Comparison of ENCODE assay signal across 8 mouse cellular contexts in the genomic region with DNA sequence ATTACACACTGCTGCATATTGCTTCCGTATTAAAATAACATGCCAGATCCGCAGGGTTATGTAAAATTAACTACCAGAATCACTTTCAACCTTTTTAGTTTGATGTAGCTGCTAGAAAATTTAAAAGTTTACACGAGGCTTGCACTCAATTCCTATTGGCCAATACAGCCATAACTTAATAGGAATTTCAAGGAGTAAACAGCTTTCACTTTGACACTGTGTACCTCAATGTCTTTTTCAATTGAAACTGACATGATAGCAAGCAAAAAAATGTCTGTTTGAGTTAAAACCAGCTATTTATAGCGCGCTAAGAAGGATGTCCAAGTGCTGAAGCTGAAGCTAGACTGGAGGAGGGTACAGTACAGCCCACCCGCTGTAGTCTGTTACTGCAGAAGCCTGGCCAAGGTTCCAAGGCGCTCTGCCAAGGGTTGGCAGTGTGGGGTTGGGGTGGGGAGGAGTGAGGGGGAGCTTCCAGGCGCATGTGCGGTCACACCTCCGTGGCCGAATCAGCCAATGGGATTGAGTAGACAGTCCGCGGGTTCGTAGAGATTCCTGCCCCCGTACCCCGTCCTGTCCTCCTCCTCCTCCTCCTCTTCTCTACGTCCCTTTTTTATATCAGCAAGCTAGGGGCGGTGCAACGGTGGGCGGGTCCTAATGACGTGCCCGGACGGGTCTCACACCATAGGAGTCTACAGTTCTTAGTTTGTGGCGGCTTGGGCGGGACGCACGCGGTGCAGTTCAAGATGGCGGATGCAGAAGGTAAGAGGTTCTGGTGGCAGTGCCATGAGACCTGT. TPM values are rescaled to one million over a fixed set of nuclear protein-coding genes. Genes with fewer than 3 reads are reported as not detected.
DNase-seq lines count a peak whose midpoint lies in the region; ATAC-seq and TF ChIP-seq lines count a peak whose summit lies in the region.

A gene (plus strand): TSS at position 486 of the 794 bp plus-strand sequence.

- no peaks in the 10 kb centered on the region for H3K4me1 ChIP-seq in ES-E14 (ENCODE audit: control insufficient read depth in 2 of 2, insufficient read depth in 2 of 2, low read length in 2 of 2, poor library complexity in 1 of 2)
- peaks cover 10% of the 10 kb centered on the region for H3K4me1 ChIP-seq in forebrain, embryonic 15.5 days
- H3K4me1 ChIP-seq in lung, adult 2 months (ENCODE audit: control insufficient read depth, insufficient read depth, low read length) = no peaks in the 10 kb centered on the region

- TF ChIP-seq CTCF in lung, adult 2 months (IDR thresholded peaks at IDR 0.05; ENCODE audit: insufficient read depth, low read length) = no peak

- H3K4me2 ChIP-seq in forebrain, embryonic 15.5 days (replicated peaks) = peak within 1 kb of the TSS; percentile 57

- DNase-seq in ES-E14 (ENCODE audit: low read depth, low spot score) = peak; percentile 81
- DNase-seq in cerebellum, adult 11-12 months = peak; percentile 95
- DNase-seq in heart, postnatal 25 days (ENCODE audit: low spot score) = peak; percentile 88
- peak; percentile 85 to 93 for DNase-seq in layer of hippocampus, adult 18-20 months (ENCODE audit: low spot score in 2 of 2)
- peak; percentile 85 for DNase-seq in lung, adult 2 months
- DNase-seq in thymus, adult 18-20 months = peak; percentile 91 to 95

- WGBS in forebrain, embryonic 15.5 days = 18% methylated on average over 29 of the region's 29 CpGs
- 28% methylated on average over 29 of the region's 29 CpGs for WGBS in lung, adult 2 months

- H3K9me3 ChIP-seq in ES-E14 (ENCODE audit: control insufficient read depth, insufficient read depth, low read depth, low read length) = no peaks in the 10 kb centered on the region
- H3K9me3 ChIP-seq in forebrain, embryonic 15.5 days = no peaks in the 10 kb centered on the region

- peak; percentile 54; the same call in 1 of the 2 replicates for TF ChIP-seq POLR2A in lung, adult 2 months (IDR thresholded peaks at IDR 0.05; ENCODE audit: borderline replicate concordance, extremely low read depth, low read depth, low read length)

- H3K4me3 ChIP-seq in ES-E14 (ENCODE audit: insufficient read depth in 1 of 2, low read depth in 1 of 2, low read length in 2 of 2, poor library complexity in 1 of 2, severe bottlenecking in 1 of 2) = peak within 1 kb of the TSS; percentile 83 to 99
- H3K4me3 ChIP-seq in forebrain, embryonic 15.5 days = peak within 1 kb of the TSS; percentile 58
- H3K4me3 ChIP-seq in lung, adult 2 months (replicated peaks; ENCODE audit: extremely low read depth, low read depth, low read length) = peak within 1 kb of the TSS; percentile 88

- H3K9ac ChIP-seq in ES-E14 (ENCODE audit: insufficient read depth, low read depth, low read length, poor library complexity, severe bottlenecking) = peak within 1 kb of the TSS; percentile 100
- peak within 1 kb of the TSS; percentile 57 for H3K9ac ChIP-seq in forebrain, embryonic 15.5 days (replicated peaks)

- peaks cover 10% of the 10 kb centered on the region for H3K36me3 ChIP-seq in ES-E14 (ENCODE audit: control insufficient read depth, insufficient read depth, low read length, poor library complexity, severe bottlenecking)
- H3K36me3 ChIP-seq in forebrain, embryonic 15.5 days = no peaks in the 10 kb centered on the region

- in situ Hi-C loops in ES-E14 (cut with MboI; ENCODE audit: low sequenced_read_pairs in 2 of 2, unreplicated experiment in 2 of 2) = no loop called here

- intact Hi-C loops in heart, postnatal 25 days (cut with DNase I) = loop anchor here (5.0 kb wide), 1 partner anchor 37 kb away; a partner anchor contains a TSS

- H3K27ac ChIP-seq in ES-E14 (ENCODE audit: insufficient read depth, low read depth, low read length, poor library complexity, severe bottlenecking) = peak within 1 kb of the TSS; percentile 88
- peak within 1 kb of the TSS; percentile 71 for H3K27ac ChIP-seq in forebrain, embryonic 15.5 days (replicated peaks)

- no peaks in the 10 kb centered on the region for H3K27me3 ChIP-seq in forebrain, embryonic 15.5 days

- ATAC-seq in forebrain, embryonic 15.5 days (replicated peaks) = peak; percentile 99
- peak; percentile 99 for ATAC-seq in neutrophil, adult 5-6 weeks (ENCODE audit: extremely low read depth, insufficient number of reproducible peaks, low FRiP score, poor library complexity, severe bottlenecking)

TF ChIP-seq in ES-E14, 5 proteins besides CTCF, POLR2A, EP300 and RAD21:
- TF ChIP-seq CHD2 (IDR thresholded peaks at IDR 0.05; ENCODE audit: low read depth, low read length) (no peak), ZNF384 (IDR thresholded peaks at IDR 0.05; ENCODE audit: low read depth, low read length) (no peak), HCFC1 (IDR thresholded peaks at IDR 0.05; ENCODE audit: borderline replicate concordance, insufficient read depth, low read length) (no peak), ZC3H11A (IDR thresholded peaks at IDR 0.05; ENCODE audit: borderline replicate concordance, low read depth, low read length) (no peak), MAFK (IDR thresholded peaks at IDR 0.05; ENCODE audit: insufficient read depth, low read depth, low read length) (no peak)

RNA-seq across cellular contexts. Expression of the gene that starts here (rescaled TPM):
- 190 and 231 TPM in 2 replicates for total RNA-seq in ES-E14 (2012; rRNA removed)
- polyA plus RNA-seq in forebrain, embryonic 15.5 days (2015; fragmentation: Nextera tagmentation; extraction: Ambion mirVana) = 71.7 and 72.7 TPM in 2 replicates
- total RNA-seq in heart, postnatal 25 days (2021) = 10 to 100 TPM; 19.1 to 25.0 TPM
- 10 to 100 TPM; 38.2 to 39.3 TPM for total RNA-seq in layer of hippocampus, adult 18-20 months (2021)
- polyA plus RNA-seq in lung, adult 2 months (2012; rRNA removed) = 5.4 and 11.5 TPM in 2 replicates
- 75.8 and 81.5 TPM in 2 replicates for total RNA-seq in neutrophil, adult 5-6 weeks (2017)

Comparison
In these comparisons a context has a peak if more than half of its experiments do, and no peak if none do; other contexts are left out.
1. Peak in every context shown above with its lines: DNase-seq, ATAC-seq, H3K4me3 ChIP-seq and H3K27ac ChIP-seq.